Mouse (Mus musculus) hindbrain, postnatal 0 days (tissue): ENCODE measurements around the gene Exoc4. TPM values are rescaled to one million over a fixed set of nuclear protein-coding genes. Genes with fewer than 3 reads are reported as not detected.
A peak's percentile ranks its signal among the peaks of the same experiment; 100 is the strongest.

Experiments used
- ATAC-seq: fragments of 200-750 bp; cut with Nextera tagmentation; 2 replicates; pipeline ENCODE4 v1.8.0; 2017; ENCODE audit warnings: mild to moderate bottlenecking, moderate TSS enrichment, moderate library complexity
- DNase-seq: peaks from one replicate; pipeline ENCODE4 v3.0.0-alpha.2; 2015; ENCODE audit warnings: low spot score
- H3K27ac ChIP-seq: fragments of 300-500 bp; sonication (generic); 2 replicates; pipeline ENCODE4 v1.5.1; 2014; ENCODE audit warnings: mild to moderate bottlenecking
- H3K27me3 ChIP-seq: fragments of 300-500 bp; sonication (generic); 2 replicates; pipeline ENCODE4 v1.6.1; 2014; ENCODE audit warnings: low read length, mixed read lengths; ENCODE audit not compliant: insufficient read depth
- H3K36me3 ChIP-seq: fragments of 300-500 bp; sonication (generic); 2 replicates; pipeline ENCODE4 v1.6.1; 2014; ENCODE audit warnings: low read length, mixed read lengths; ENCODE audit not compliant: insufficient read depth
- H3K4me1 ChIP-seq: fragments of 300-500 bp; sonication (generic); 2 replicates; pipeline ENCODE4 v1.6.1; 2014; ENCODE audit warnings: antibody characterized with exemption, low read length, mixed read lengths; ENCODE audit not compliant: insufficient read depth
- H3K4me2 ChIP-seq: fragments of 300-500 bp; sonication (generic); 2 replicates; pipeline ENCODE4 v1.6.1; 2014; ENCODE audit warnings: low read depth, mild to moderate bottlenecking, low read length, moderate library complexity, mixed read lengths
- H3K4me3 ChIP-seq: fragments of 300-500 bp; sonication (generic); 2 replicates; pipeline ENCODE4 v1.5.1; 2014; ENCODE audit warnings: low read length
- H3K9ac ChIP-seq: fragments of 300-500 bp; sonication (generic); replicated peaks from 2 replicates; pipeline ENCODE4 v1.6.1; 2014; ENCODE audit warnings: mild to moderate bottlenecking, low read length, moderate library complexity, mixed read lengths
- H3K9me3 ChIP-seq: fragments of 300-500 bp; sonication (generic); 2 replicates; pipeline ENCODE4 v1.6.1; 2016; ENCODE audit warnings: low read length, mixed read lengths
- CTCF ChIP-seq: IDR thresholded peaks from 2 replicates; pipeline ENCODE4 v1.5.1; 2016; ENCODE audit warnings: antibody characterized with exemption, control low read depth, low read depth
- WGBS: fragments of 180-500 bp; shearing (Covaris S2); extraction: QIAGEN DNeasy Blood & Tissue Kit; methylation state at CpG from one replicate; pipeline ENCODE4 v1.1.7; 2014; 5-methylcytosine and 5-hydroxymethylcytosine counted together
- polyA plus RNA-seq: library from polyadenylated mRNA; unstranded; fragments of >200 nt; fragmentation: Nextera tagmentation; extraction: Ambion mirVana; gene quantifications from 2 replicates; pipeline ENCODE4 v1.2.1, GENCODE M21; 2015
- total RNA-seq: library from RNA; depleted of rRNA; stranded (reverse); fragments of >200 nt; gene quantifications from 2 replicates; pipeline ENCODE4 v1.2.3, GENCODE M21; 2014

Exoc4 gene
- total and polyA plus RNA-seq, 2 experiments from 2014 or later: 30.0 to 70.6 TPM

- TF ChIP-seq CTCF: no peak
- Histone ChIP-seq H3K36me3 (no peaks in the 10 kb centered on the region), H3K4me1 (peaks cover 6% of the 10 kb centered on the region), H3K9me3 (no peaks in the 10 kb centered on the region), H3K9ac (no peak overlapping the region), H3K27ac (no peak overlapping the region), H3K4me2 (no peak overlapping the region), H3K4me3 (no peak overlapping the region), H3K27me3 (no peaks in the 10 kb centered on the region)
- ATAC-seq (no peak), DNase-seq (no peak)
- WGBS: 33% methylated on average over 6 of the region's 6 CpGs
Measured at GRCm38 (mm10) chr6:33828499-33828898, 579.6 kb downstream of the Exoc4 start.

DNA sequence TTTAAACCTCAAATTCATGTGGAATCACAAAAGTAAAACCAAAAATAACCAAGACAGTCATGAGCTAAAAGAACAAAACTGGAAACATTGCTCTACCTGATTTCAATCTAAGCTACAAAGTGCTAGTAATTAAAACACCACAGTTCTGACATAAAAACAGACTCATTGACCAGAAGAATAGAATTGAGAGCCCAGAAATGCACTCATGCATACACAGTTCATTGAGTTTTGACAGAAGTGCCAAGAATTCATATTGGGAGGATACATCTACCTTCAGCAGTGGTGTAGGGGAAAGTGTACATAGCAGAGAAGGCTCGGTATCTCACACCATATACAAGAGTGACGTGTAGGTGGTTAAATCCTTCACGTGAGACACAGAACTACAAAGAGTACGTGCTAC lies 580.4 kb downstream of the Exoc4 start:
- DNase-seq: no peak
- Histone ChIP-seq H3K27ac (no peak overlapping the region), H3K4me2 (no peak overlapping the region), H3K9ac (no peak overlapping the region), H3K27me3 (no peaks in the 10 kb centered on the region), H3K4me1 (no peaks in the 10 kb centered on the region), H3K4me3 (no peak overlapping the region), H3K36me3 (no peaks in the 10 kb centered on the region), H3K9me3 (no peaks in the 10 kb centered on the region)
- 95% methylated on average over 4 of the region's 4 CpGs for WGBS
- no peak for ATAC-seq
- no peak for TF ChIP-seq CTCF

- no peaks in the 10 kb centered on the region for H3K9me3 ChIP-seq
- no peak overlapping the region for H3K4me2 ChIP-seq
- no peaks in the 10 kb centered on the region for H3K4me1 ChIP-seq
- no peak overlapping the region for H3K4me3 ChIP-seq
- no peak for TF ChIP-seq CTCF
- 75% methylated on average over 3 of the region's 3 CpGs for WGBS
- no peaks in the 10 kb centered on the region for H3K36me3 ChIP-seq
- DNase-seq: peak; percentile 6
- H3K27ac ChIP-seq: no peak overlapping the region
- ATAC-seq: no peak
- H3K9ac ChIP-seq: no peak overlapping the region
- H3K27me3 ChIP-seq: no peaks in the 10 kb centered on the region
Measured at GRCm38 (mm10) chr6:33831276-33831675, 582.4 kb downstream of the Exoc4 start.

- H3K36me3 ChIP-seq: no peaks in the 10 kb centered on the region
- no peak overlapping the region for H3K4me3 ChIP-seq
- no peak overlapping the region for H3K4me2 ChIP-seq
- H3K9ac ChIP-seq: no peak overlapping the region
- no peaks in the 10 kb centered on the region for H3K9me3 ChIP-seq
- H3K27ac ChIP-seq: no peak overlapping the region
- DNase-seq (peak; percentile 34), ATAC-seq (no peak)
- H3K27me3 ChIP-seq: no peaks in the 10 kb centered on the region
- 39% methylated on average over 4 of the region's 4 CpGs for WGBS
- no peak for TF ChIP-seq CTCF
- H3K4me1 ChIP-seq: no peaks in the 10 kb centered on the region
Measured at GRCm38 (mm10) chr6:33832978-33833377, 584.1 kb downstream of the Exoc4 start.

- Histone ChIP-seq H3K4me3 (no peak overlapping the region), H3K9ac (no peak overlapping the region), H3K4me2 (no peak overlapping the region), H3K4me1 (no peaks in the 10 kb centered on the region), H3K9me3 (no peaks in the 10 kb centered on the region), H3K36me3 (0 out of 2 replicates have a peak, but pooled peaks cover 3% of the 10 kb centered on the region), H3K27ac (no peak overlapping the region), H3K27me3 (no peaks in the 10 kb centered on the region)
- ATAC-seq (no peak), DNase-seq (no peak)
- 71% methylated on average over 3 of the region's 3 CpGs for WGBS
- TF ChIP-seq CTCF: no peak
Measured at GRCm38 (mm10) chr6:33836048-33836780, 587.3 kb downstream of the Exoc4 start.

DNA sequence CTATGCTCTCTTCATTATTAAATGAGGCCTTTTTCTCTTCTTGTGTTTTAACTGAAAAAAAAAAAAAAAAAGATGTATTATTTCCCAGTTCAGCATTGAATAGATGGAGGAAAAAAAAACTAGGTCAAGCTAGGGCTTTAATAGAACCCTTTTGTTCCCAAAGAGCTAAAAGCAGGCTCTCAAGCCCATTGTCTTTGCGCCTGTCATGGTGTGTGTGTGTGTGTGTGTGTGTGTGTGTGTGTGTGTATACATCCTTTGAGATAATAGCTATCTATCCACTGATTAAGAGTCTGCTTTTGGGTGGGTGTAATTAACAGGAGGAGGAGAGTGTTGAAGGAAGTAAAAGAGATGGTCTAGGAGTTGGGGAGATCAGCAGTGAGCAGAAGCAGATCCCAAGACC lies 594.0 kb downstream of the Exoc4 start:
- no peaks in the 10 kb centered on the region for H3K4me1 ChIP-seq
- no peak overlapping the region for H3K9ac ChIP-seq
- no peak overlapping the region for H3K27ac ChIP-seq
- no peak for DNase-seq
- H3K27me3 ChIP-seq: no peaks in the 10 kb centered on the region
- H3K4me3 ChIP-seq: no peak overlapping the region
- 50% methylated on average over 1 of the region's 1 CpGs for WGBS
- H3K36me3 ChIP-seq: 0 out of 2 replicates have a peak, but pooled peaks cover 3% of the 10 kb centered on the region
- no peak overlapping the region for H3K4me2 ChIP-seq
- H3K9me3 ChIP-seq: no peaks in the 10 kb centered on the region
- no peak for TF ChIP-seq CTCF
- ATAC-seq: no peak

GRCm38 (mm10) chr6:33859049-33859448 lies 610.2 kb downstream of the Exoc4 start:
- Histone ChIP-seq H3K27ac (no peak overlapping the region), H3K4me3 (no peak overlapping the region), H3K4me2 (no peak overlapping the region), H3K9ac (no peak overlapping the region), H3K27me3 (no peaks in the 10 kb centered on the region), H3K36me3 (no peaks in the 10 kb centered on the region), H3K4me1 (no peaks in the 10 kb centered on the region; the same call in 1 of the 2 replicates), H3K9me3 (no peaks in the 10 kb centered on the region)
- DNase-seq (no peak), ATAC-seq (no peak)
- WGBS: 56% methylated on average over 3 of the region's 3 CpGs
- no peak for TF ChIP-seq CTCF
